Mouse (Mus musculus) limb, embryonic 10.5 days (tissue): Measurements from ENCODE around the gene Qrsl1. TPM values are rescaled to one million over a fixed set of nuclear protein-coding genes. Genes with fewer than 3 reads are reported as not detected.

Source experiments
- DNase-seq: peaks from one replicate; pipeline ENCODE4 v3.0.0-alpha.2; 2017; ENCODE audit warnings: low spot score
- H3K27ac ChIP-seq: fragments of 300-500 bp; sonication (generic); 2 replicates; pipeline ENCODE4 v1.5.1; 2016; ENCODE audit warnings: mild to moderate bottlenecking
- H3K27me3 ChIP-seq: fragments of 300-500 bp; sonication (generic); 2 replicates; pipeline ENCODE4 v1.6.1; 2016; ENCODE audit warnings: low read depth, mild to moderate bottlenecking; ENCODE audit not compliant: poor library complexity, severe bottlenecking
- H3K36me3 ChIP-seq: fragments of 300-500 bp; sonication (generic); 2 replicates; pipeline ENCODE4 v1.6.1; 2016; ENCODE audit warnings: mild to moderate bottlenecking, moderate library complexity
- H3K4me1 ChIP-seq: fragments of 300-500 bp; sonication (generic); 2 replicates; pipeline ENCODE4 v1.6.1; 2016
- H3K4me3 ChIP-seq: fragments of 300-500 bp; sonication (generic); 2 replicates; pipeline ENCODE4 v1.5.1; 2016; ENCODE audit warnings: mild to moderate bottlenecking, moderate library complexity
- H3K9me3 ChIP-seq: fragments of 300-500 bp; sonication (generic); replicated peaks from 2 replicates; pipeline ENCODE4 v1.6.1; 2016; ENCODE audit warnings: mild to moderate bottlenecking
- WGBS: fragments of 180-500 bp; shearing (Covaris S2); methylation state at CpG from one replicate; pipeline ENCODE4 v1.1.7; 2016; 5-methylcytosine and 5-hydroxymethylcytosine counted together
- polyA plus RNA-seq: library from polyadenylated mRNA; unstranded; fragments of >200 nt; fragmentation: Nextera tagmentation; extraction: Ambion mirVana; gene quantifications from 2 replicates; pipeline ENCODE4 v1.2.1, GENCODE M21; 2016

Qrsl1 gene
- polyA plus RNA-seq, 1 experiment from 2014 or later = 33.1 TPM

GRCm38 (mm10) chr10:43910032-43910872 lies 8.7 kb upstream of the Qrsl1 start:
- Histone ChIP-seq H3K36me3 (peaks cover 9% of the 10 kb centered on the region), H3K4me3 (no peak overlapping the region), H3K9me3 (no peaks in the 10 kb centered on the region), H3K27me3 (no peaks in the 10 kb centered on the region), H3K27ac (no peak overlapping the region), H3K4me1 (no peaks in the 10 kb centered on the region)
- WGBS = 90% methylated on average over 12 of the region's 12 CpGs
- no peak for DNase-seq

- H3K27me3 ChIP-seq = no peaks in the 10 kb centered on the region
- DNase-seq = no peak
- no peaks in the 10 kb centered on the region for H3K36me3 ChIP-seq
- no peak overlapping the region for H3K4me3 ChIP-seq
- peaks cover 14% of the 10 kb centered on the region for H3K4me1 ChIP-seq
- no peak overlapping the region for H3K27ac ChIP-seq
- 88% methylated on average over 1 of the region's 1 CpGs for WGBS
- H3K9me3 ChIP-seq = no peaks in the 10 kb centered on the region
Observed at GRCm38 (mm10) chr10:43904569-43904968, 3.0 kb upstream of the Qrsl1 start.

- Histone ChIP-seq H3K4me3 (peak overlapping the region; percentile 80), H3K4me1 (peaks cover 14% of the 10 kb centered on the region), H3K27me3 (no peaks in the 10 kb centered on the region), H3K36me3 (peaks cover 25% of the 10 kb centered on the region), H3K9me3 (no peaks in the 10 kb centered on the region), H3K27ac (peak overlapping the region; percentile 94)
- 8% methylated on average over 30 of the region's 30 CpGs for WGBS
- no peak for DNase-seq
Observed at GRCm38 (mm10) chr10:43900883-43901570, 518 bp downstream of the Qrsl1 start.

- H3K9me3 ChIP-seq = no peaks in the 10 kb centered on the region
- H3K4me1 ChIP-seq = peaks cover 14% of the 10 kb centered on the region
- H3K27ac ChIP-seq = no peak overlapping the region
- H3K36me3 ChIP-seq = peaks cover 52% of the 10 kb centered on the region
- 88% methylated on average over 7 of the region's 7 CpGs for WGBS
- no peak overlapping the region for H3K4me3 ChIP-seq
- no peaks in the 10 kb centered on the region for H3K27me3 ChIP-seq
- no peak for DNase-seq
Observed at GRCm38 (mm10) chr10:43898276-43898675, 3.3 kb downstream of the Qrsl1 start.

- Histone ChIP-seq H3K27ac (no peak overlapping the region), H3K4me3 (no peak overlapping the region), H3K4me1 (peaks cover 4% of the 10 kb centered on the region; the same call in 1 of the 2 replicates), H3K36me3 (peaks cover 72% of the 10 kb centered on the region), H3K9me3 (no peaks in the 10 kb centered on the region), H3K27me3 (no peaks in the 10 kb centered on the region)
- DNase-seq = no peak
- 93% methylated on average over 8 of the region's 8 CpGs for WGBS
Observed at GRCm38 (mm10) chr10:43896065-43896464, 5.5 kb downstream of the Qrsl1 start.

- 91% methylated on average over 4 of the region's 4 CpGs for WGBS
- H3K36me3 ChIP-seq = peaks cover 83% of the 10 kb centered on the region
Observed at GRCm38 (mm10) chr10:43892971-43893370, 8.6 kb downstream of the Qrsl1 start.

GRCm38 (mm10) chr10:43888976-43889375 lies 12.6 kb downstream of the Qrsl1 start:
- Histone ChIP-seq H3K27ac (no peak overlapping the region), H3K36me3 (peaks cover 85% of the 10 kb centered on the region), H3K9me3 (no peaks in the 10 kb centered on the region), H3K27me3 (no peaks in the 10 kb centered on the region), H3K4me3 (no peak overlapping the region), H3K4me1 (no peaks in the 10 kb centered on the region)
- DNase-seq = no peak
- 93% methylated on average over 16 of the region's 16 CpGs for WGBS

More at GRCm38 (mm10) chr10:43892971-43893370, 8.6 kb downstream of the Qrsl1 start:
- H3K4me3 ChIP-seq = no peak overlapping the region
- no peaks in the 10 kb centered on the region for H3K4me1 ChIP-seq
- DNase-seq = no peak
- H3K27me3 ChIP-seq = no peaks in the 10 kb centered on the region
- no peaks in the 10 kb centered on the region for H3K9me3 ChIP-seq
- no peak overlapping the region for H3K27ac ChIP-seq

GRCm38 (mm10) chr10:43887676-43888075 lies 13.9 kb downstream of the Qrsl1 start:
- WGBS = 94% methylated on average over 9 of the region's 9 CpGs
- Histone ChIP-seq H3K4me1 (no peaks in the 10 kb centered on the region), H3K4me3 (no peak overlapping the region), H3K27ac (no peak overlapping the region), H3K9me3 (no peaks in the 10 kb centered on the region), H3K27me3 (no peaks in the 10 kb centered on the region), H3K36me3 (peaks cover 76% of the 10 kb centered on the region)
- DNase-seq = no peak

- no peaks in the 10 kb centered on the region for H3K27me3 ChIP-seq
- H3K4me3 ChIP-seq = no peak overlapping the region
- H3K4me1 ChIP-seq = no peaks in the 10 kb centered on the region
- DNase-seq = no peak
- 96% methylated on average over 1 of the region's 1 CpGs for WGBS
- H3K36me3 ChIP-seq = peaks cover 17% of the 10 kb centered on the region
- no peak overlapping the region for H3K27ac ChIP-seq
- no peaks in the 10 kb centered on the region for H3K9me3 ChIP-seq
Observed at GRCm38 (mm10) chr10:43871458-43871857, 30.1 kb downstream of the Qrsl1 start.

- Histone ChIP-seq H3K9me3 (no peaks in the 10 kb centered on the region), H3K4me3 (no peak overlapping the region), H3K4me1 (no peaks in the 10 kb centered on the region), H3K27ac (no peak overlapping the region), H3K27me3 (no peaks in the 10 kb centered on the region), H3K36me3 (peaks cover 10% of the 10 kb centered on the region)
- 72% methylated on average over 10 of the region's 10 CpGs for WGBS
- DNase-seq = peak; percentile 55
Observed at GRCm38 (mm10) chr10:43870752-43871151, 30.8 kb downstream of the Qrsl1 start.

- H3K27me3 ChIP-seq = no peaks in the 10 kb centered on the region
- WGBS = 92% methylated on average over 3 of the region's 3 CpGs
- H3K9me3 ChIP-seq = no peaks in the 10 kb centered on the region
- H3K36me3 ChIP-seq = no peaks in the 10 kb centered on the region
- H3K4me3 ChIP-seq = no peak overlapping the region
- no peak overlapping the region for H3K27ac ChIP-seq
- H3K4me1 ChIP-seq = no peaks in the 10 kb centered on the region
- no peak for DNase-seq
Observed at GRCm38 (mm10) chr10:43856351-43856750, 45.2 kb downstream of the Qrsl1 start.

- Histone ChIP-seq H3K4me3 (no peak overlapping the region), H3K4me1 (no peaks in the 10 kb centered on the region), H3K27me3 (no peaks in the 10 kb centered on the region), H3K9me3 (no peaks in the 10 kb centered on the region), H3K27ac (no peak overlapping the region), H3K36me3 (no peaks in the 10 kb centered on the region)
- WGBS = 96% methylated on average over 9 of the region's 9 CpGs
- DNase-seq = no peak
Observed at GRCm38 (mm10) chr10:43855916-43856315, 45.6 kb downstream of the Qrsl1 start.

GRCm38 (mm10) chr10:43851898-43852297 lies 49.6 kb downstream of the Qrsl1 start:
- no peak overlapping the region for H3K4me3 ChIP-seq
- no peaks in the 10 kb centered on the region for H3K36me3 ChIP-seq
- DNase-seq = no peak
- no peaks in the 10 kb centered on the region for H3K27me3 ChIP-seq
- no peaks in the 10 kb centered on the region for H3K9me3 ChIP-seq
- no peak overlapping the region for H3K27ac ChIP-seq
- 92% methylated on average over 5 of the region's 5 CpGs for WGBS
- no peaks in the 10 kb centered on the region for H3K4me1 ChIP-seq
